Mouse (Mus musculus) embryonic facial prominence, embryonic 10.5 days (tissue): Measurements from ENCODE around the gene Grem1. TPM values are rescaled to one million over a fixed set of nuclear protein-coding genes. Genes with fewer than 3 reads are reported as not detected.

ENCODE experiments used
- DNase-seq: peaks from one replicate; pipeline ENCODE4 v3.0.0-alpha.2; 2017; ENCODE audit warnings: low spot score
- H3K27ac ChIP-seq: fragments of 300-500 bp; sonication (generic); replicated peaks from 2 replicates; pipeline ENCODE4 v1.5.1; 2016; ENCODE audit warnings: mild to moderate bottlenecking
- H3K27me3 ChIP-seq: fragments of 300-500 bp; sonication (generic); replicated peaks from 2 replicates; pipeline ENCODE4 v1.6.1; 2016; ENCODE audit warnings: low read depth, mild to moderate bottlenecking; ENCODE audit not compliant: poor library complexity, severe bottlenecking
- H3K36me3 ChIP-seq: fragments of 300-500 bp; sonication (generic); replicated peaks from 2 replicates; pipeline ENCODE4 v1.6.1; 2016; ENCODE audit warnings: mild to moderate bottlenecking, moderate library complexity
- H3K4me1 ChIP-seq: fragments of 300-500 bp; sonication (generic); 2 replicates; pipeline ENCODE4 v1.6.1; 2016
- H3K4me3 ChIP-seq: fragments of 300-500 bp; sonication (generic); 2 replicates; pipeline ENCODE4 v1.5.1; 2016; ENCODE audit warnings: mild to moderate bottlenecking, moderate library complexity
- H3K9me3 ChIP-seq: fragments of 300-500 bp; sonication (generic); 2 replicates; pipeline ENCODE4 v1.6.1; 2016; ENCODE audit warnings: mild to moderate bottlenecking
- WGBS: fragments of 180-500 bp; shearing (Covaris S2); methylation state at CpG from one replicate; pipeline ENCODE4 v1.1.7; 2016; 5-methylcytosine and 5-hydroxymethylcytosine counted together
- polyA plus RNA-seq: library from polyadenylated mRNA; unstranded; fragments of >200 nt; fragmentation: Nextera tagmentation; extraction: Ambion mirVana; gene quantifications from 2 replicates; pipeline ENCODE4 v1.2.1, GENCODE M21; 2016

Gene Grem1
- polyA plus RNA-seq, 1 experiment from 2014 or later = 0.75 TPM

DNA sequence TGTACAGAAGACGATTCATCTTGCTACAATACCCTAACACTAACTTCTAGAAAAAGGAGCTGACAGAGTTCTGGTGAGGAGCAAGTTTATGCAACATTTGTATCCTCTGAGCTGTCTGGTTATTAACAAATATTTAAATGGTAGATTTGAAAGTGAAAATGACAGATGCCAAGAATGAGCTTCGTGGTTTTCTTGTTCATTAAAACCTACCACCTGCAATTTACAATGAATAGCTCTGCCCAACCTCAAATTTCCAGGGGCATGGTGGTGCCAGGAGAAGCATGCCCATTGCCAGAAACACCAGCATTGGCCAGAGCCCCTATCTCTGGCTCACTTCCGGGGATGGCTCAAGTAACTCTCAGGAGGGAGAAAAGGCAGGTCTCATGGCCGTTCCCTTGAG lies 23.1 kb upstream of the Grem1 start:
- no peaks in the 10 kb centered on the region for H3K27me3 ChIP-seq
- H3K4me3 ChIP-seq = no peak overlapping the region
- no peak overlapping the region for H3K27ac ChIP-seq
- H3K4me1 ChIP-seq = no peaks in the 10 kb centered on the region
- no peak for DNase-seq
- no peaks in the 10 kb centered on the region for H3K9me3 ChIP-seq
- H3K36me3 ChIP-seq = no peaks in the 10 kb centered on the region
- WGBS = 84% methylated on average over 4 of the region's 4 CpGs

DNA sequence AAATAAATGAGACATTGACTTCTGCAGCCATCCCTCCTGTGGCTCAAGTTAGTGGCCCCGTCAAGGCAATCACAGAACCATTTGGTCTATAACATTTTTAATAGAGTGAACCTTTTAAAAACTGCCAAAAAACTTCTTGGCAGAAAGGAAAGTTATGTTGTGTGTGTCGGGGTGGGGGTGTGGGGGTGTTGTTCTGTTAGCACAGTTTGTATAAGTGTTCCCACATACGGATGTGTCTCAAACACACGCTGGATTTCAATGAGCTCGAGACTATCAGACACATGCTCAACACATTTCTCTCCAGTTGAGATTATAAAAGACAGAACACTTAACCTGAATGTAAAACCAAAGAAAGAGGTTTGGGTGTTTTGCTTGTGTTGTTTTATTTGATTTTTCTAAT lies 22.7 kb upstream of the Grem1 start:
- no peak overlapping the region for H3K4me3 ChIP-seq
- no peak overlapping the region for H3K27ac ChIP-seq
- WGBS = 89% methylated on average over 5 of the region's 5 CpGs
- H3K9me3 ChIP-seq = no peaks in the 10 kb centered on the region
- no peaks in the 10 kb centered on the region for H3K36me3 ChIP-seq
- no peak for DNase-seq
- no peaks in the 10 kb centered on the region for H3K4me1 ChIP-seq
- H3K27me3 ChIP-seq = no peaks in the 10 kb centered on the region

DNA sequence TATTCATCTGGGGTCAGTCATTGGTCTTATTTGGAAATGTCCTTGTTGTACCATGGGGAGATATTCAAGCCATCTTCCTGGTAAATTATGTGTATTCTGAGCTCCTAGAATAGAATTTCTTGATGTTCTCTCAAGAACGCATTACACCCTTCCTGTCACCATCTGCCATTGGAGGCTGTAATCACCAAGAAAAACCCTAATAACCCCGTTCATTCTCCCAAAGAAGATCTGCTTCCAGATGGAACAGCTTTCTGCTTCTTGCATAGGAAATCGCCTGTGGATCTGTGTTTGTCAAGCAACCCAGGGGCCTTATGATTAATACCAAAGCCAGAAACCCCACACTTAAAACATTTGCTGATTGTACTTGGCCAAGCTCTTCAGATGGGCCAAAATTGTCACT lies 20.9 kb upstream of the Grem1 start:
- Histone ChIP-seq H3K9me3 (no peaks in the 10 kb centered on the region), H3K4me3 (no peak overlapping the region), H3K4me1 (no peaks in the 10 kb centered on the region), H3K27me3 (no peaks in the 10 kb centered on the region), H3K36me3 (no peaks in the 10 kb centered on the region), H3K27ac (no peak overlapping the region)
- 87% methylated on average over 3 of the region's 3 CpGs for WGBS
- no peak for DNase-seq

DNA sequence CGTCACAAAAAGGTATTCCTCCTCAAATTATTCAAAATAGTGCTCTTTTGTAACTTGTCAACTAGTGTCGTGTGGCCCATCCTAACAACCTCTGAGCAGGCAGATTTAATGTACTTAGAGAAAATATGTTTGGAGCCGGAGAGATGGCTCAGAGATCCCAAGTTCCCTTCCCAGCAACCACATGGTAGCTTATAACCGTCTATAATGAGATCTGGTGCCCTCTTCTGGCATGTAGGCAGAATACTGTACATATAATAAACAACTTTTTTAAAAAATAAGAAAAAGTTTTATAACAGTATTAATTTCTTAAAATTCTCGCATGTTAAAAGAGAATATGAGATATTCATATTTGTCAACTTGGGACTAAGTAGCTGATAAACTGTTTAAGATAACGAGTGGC lies 19.6 kb upstream of the Grem1 start:
- no peak overlapping the region for H3K4me3 ChIP-seq
- WGBS = 73% methylated on average over 6 of the region's 6 CpGs
- H3K4me1 ChIP-seq = no peaks in the 10 kb centered on the region
- no peak overlapping the region for H3K27ac ChIP-seq
- no peak for DNase-seq
- no peaks in the 10 kb centered on the region for H3K27me3 ChIP-seq
- no peaks in the 10 kb centered on the region for H3K36me3 ChIP-seq
- H3K9me3 ChIP-seq = no peaks in the 10 kb centered on the region

DNA sequence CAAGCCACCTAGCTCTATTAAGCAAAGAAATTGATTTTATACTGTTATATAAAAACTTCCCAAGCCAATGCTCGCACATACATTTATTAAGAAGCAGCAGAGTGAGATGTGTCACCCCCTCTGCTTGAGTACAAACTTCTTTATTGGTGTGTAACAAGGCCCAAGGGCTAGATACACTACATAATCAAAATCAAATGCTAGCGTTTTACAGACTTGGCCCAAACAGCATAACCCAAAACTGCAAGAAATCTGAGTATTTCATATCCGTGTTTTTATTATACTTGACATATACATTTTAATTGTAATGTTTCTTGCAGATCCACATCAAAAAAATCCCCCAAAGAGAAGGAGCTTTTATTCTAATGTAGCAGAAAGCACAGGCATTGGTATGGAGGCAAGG lies 17.9 kb upstream of the Grem1 start:
- Histone ChIP-seq H3K27ac (no peak overlapping the region), H3K36me3 (no peaks in the 10 kb centered on the region), H3K27me3 (no peaks in the 10 kb centered on the region), H3K4me3 (no peak overlapping the region), H3K4me1 (no peaks in the 10 kb centered on the region), H3K9me3 (no peaks in the 10 kb centered on the region)
- WGBS = 81% methylated on average over 3 of the region's 3 CpGs
- DNase-seq = no peak

DNA sequence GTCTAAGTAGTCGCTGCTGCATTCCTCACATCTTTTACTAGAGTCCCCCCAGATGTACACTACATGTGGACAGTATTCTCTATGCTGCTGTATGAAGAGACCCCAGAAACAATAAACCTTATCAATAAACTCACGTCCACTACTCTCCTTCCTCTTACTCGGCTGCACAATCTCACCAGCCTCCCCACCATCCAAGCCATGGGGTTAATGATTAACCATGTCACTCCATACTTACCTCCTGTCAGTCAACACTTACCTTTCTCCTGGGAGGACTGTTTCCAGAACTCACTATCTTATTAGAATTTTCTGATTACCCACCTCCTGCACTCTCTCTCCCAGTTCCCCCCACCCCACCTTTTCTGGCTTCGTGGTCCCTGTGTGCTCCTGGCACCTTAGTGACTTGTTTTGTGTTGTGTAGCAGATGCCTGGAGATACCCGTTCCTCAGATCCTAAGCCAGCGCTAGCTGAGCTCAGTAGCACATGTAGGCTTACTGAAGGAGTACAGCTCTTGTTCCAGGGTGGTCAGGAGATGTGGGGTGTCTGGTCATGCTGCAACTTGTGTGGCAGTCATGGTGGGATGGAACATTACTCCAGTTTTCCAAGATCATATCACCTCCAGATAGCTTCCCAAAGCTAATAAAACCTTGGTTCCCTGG lies 15.8 kb upstream of the Grem1 start:
- Histone ChIP-seq H3K36me3 (no peaks in the 10 kb centered on the region), H3K4me1 (no peaks in the 10 kb centered on the region), H3K4me3 (no peak overlapping the region), H3K27ac (no peak overlapping the region), H3K27me3 (no peaks in the 10 kb centered on the region), H3K9me3 (no peaks in the 10 kb centered on the region)
- whole genome bisulfite sequencing = 83% methylated on average over 6 of the region's 6 CpGs
- DNase-seq = no peak

DNA sequence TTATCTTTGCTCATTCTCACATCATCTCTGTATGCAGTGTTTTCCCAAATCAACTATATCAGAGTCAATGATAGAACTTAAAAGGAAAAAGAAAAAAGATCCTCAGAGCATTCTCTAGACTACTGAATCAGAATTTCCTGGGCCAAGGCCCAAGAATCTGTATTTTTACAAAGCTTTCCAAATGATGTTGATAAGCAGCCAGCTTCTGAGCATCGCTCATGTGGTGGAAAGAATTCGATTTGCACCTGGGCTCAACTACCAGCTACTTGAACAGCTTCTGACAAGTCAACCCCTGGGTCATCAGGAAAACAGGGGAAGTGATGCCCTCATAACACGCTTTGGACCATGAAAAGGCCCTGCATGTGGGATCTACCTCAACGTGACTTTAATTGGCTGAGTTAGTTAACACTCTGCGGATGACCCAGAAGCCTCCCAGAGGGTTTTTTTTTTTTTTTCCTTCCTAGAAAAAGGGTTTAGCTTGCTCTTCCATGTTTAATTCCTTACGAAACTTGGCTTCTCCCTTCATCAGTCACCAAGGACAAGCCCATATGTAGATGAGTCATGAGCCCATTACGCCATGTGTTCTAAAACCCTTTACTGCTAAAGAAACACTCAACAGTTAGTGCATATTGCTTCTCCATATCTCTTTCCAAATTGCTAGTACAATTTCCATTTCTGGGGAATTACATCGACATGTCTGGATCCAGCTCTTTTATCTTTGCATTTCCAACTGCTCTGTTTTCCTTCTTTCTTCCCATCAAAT lies 10.3 kb upstream of the Grem1 start:
- no peak for DNase-seq
- Histone ChIP-seq H3K27me3 (no peaks in the 10 kb centered on the region), H3K9me3 (no peaks in the 10 kb centered on the region), H3K27ac (no peak overlapping the region), H3K36me3 (no peaks in the 10 kb centered on the region), H3K4me3 (no peak overlapping the region), H3K4me1 (no peaks in the 10 kb centered on the region)
- WGBS = 90% methylated on average over 8 of the region's 8 CpGs

DNA sequence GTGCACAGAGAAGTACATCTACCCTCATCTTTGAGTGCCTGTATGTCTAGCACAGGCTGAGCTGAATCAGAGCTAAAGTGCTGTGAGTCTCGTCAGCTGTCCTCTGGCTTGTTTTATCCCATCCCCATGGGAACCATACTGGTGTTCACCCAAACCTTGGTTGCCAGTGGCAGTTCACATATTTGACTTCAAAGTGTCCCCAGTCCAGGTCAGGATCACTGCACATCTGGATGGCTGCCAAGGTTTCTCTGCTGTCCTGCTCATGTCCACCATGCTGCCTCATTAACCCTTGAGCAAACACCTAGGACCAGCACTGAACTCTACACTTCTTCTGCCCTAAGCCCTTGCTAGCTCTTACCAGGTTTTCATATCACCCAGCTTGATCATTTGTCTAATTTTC lies 7.4 kb upstream of the Grem1 start:
- Histone ChIP-seq H3K27ac (no peak overlapping the region), H3K9me3 (no peaks in the 10 kb centered on the region), H3K4me3 (no peak overlapping the region), H3K36me3 (no peaks in the 10 kb centered on the region), H3K27me3 (peaks cover 9% of the 10 kb centered on the region), H3K4me1 (no peaks in the 10 kb centered on the region)
- WGBS = 63% methylated on average over 1 of the region's 1 CpGs
- no peak for DNase-seq

DNA sequence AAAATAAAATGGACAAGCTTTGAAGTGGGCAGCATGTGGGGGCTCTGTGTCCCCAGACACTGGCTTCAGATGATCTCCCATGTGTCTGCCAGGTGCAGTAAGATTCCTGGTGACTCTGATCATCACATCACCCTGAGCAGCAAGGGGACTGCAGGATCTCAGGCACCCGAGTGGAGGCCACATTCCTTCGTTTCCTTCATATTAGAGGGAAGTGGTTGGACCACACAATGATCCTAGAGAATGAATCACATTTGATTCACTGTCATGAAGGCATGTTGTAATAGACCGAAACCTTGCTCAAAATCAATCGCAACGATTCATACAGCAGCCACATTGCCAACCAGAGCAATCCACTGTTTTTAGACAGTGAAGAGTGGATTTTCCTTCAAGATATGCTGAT lies 6.5 kb upstream of the Grem1 start:
- Histone ChIP-seq H3K36me3 (no peaks in the 10 kb centered on the region), H3K9me3 (no peaks in the 10 kb centered on the region), H3K27me3 (peaks cover 18% of the 10 kb centered on the region), H3K27ac (no peak overlapping the region), H3K4me1 (no peaks in the 10 kb centered on the region), H3K4me3 (no peak overlapping the region)
- 78% methylated on average over 5 of the region's 5 CpGs for WGBS
- DNase-seq = no peak

DNA sequence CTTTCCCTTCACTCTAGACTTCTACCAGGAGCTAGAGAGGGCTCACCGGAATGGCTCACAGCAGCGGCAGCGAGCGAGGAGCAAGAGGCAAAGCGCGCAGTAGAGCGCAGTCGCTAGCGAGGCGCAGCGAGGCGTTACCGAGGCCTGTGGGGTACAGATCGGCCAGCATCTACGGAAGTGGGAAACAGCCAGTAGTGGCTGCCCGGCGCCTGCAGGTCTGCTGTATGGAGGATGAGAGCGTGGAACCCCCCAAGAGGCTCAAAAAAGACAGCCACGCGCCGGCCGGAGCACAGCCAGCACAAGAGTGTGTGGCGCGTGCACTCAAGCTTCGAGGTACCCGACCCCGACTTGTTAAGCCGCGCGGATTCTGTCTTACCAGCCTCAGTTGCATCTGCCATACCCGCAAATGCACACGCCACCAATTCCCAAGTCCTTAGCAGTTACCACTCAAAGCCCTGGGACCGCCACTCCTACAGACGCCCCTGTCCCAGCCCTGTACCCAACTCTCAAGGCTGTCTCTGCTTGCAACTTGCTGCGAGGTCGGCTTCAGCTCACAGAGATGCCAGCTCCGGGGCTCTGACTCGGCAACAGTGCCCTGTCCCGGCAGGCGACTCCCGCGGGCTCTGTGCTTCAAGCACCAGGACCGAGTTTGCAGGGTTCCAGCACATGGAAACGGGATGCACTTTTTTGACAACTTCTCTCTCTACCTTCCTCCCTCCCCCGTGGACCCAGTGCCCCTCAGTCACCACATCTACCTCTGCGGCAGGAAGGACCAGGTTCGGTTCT lies 728 bp downstream of the Grem1 start:
- H3K36me3 ChIP-seq = no peaks in the 10 kb centered on the region
- peak overlapping the region; percentile 68 for H3K4me3 ChIP-seq
- H3K9me3 ChIP-seq = no peaks in the 10 kb centered on the region
- H3K27ac ChIP-seq = peak overlapping the region; percentile 72
- DNase-seq = peak; percentile 68
- H3K27me3 ChIP-seq = peaks cover 83% of the 10 kb centered on the region
- WGBS = under 1% methylated on average over 47 of the region's 47 CpGs
- H3K4me1 ChIP-seq = peaks cover 32% of the 10 kb centered on the region

DNA sequence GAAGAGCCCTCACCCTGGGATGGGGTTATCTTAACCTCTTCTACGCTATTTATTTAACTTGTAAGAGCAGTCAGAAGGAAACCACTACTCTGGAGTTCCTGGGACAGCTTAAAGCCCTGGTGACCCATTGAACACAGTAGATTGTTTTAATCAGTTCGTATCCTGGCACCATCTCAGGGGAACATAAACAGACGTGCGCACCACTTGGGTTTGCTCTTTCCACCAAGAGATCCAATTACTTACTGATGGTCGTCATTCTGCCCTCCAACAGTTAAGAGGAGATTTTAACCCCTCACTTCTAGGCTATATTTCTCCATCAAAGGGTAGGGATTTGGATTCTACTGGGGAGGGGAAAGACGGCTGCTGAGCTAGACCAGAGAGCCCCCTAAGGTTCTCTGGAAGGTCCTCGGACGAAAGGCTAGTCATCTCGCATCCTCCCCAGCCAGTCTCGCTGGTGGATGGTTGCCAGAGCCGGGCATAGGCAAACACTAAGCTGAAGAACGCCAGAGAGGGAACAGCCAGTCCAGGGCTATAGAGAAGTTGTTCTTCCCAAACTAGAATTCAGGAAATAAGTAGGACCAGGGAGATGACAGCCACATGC lies 1.4 kb downstream of the Grem1 start:
- Histone ChIP-seq H3K27ac (peak overlapping the region; percentile 72; the same call in 1 of the 2 replicates), H3K4me1 (peaks cover 32% of the 10 kb centered on the region), H3K4me3 (peak overlapping the region; percentile 68), H3K27me3 (peaks cover 83% of the 10 kb centered on the region), H3K9me3 (no peaks in the 10 kb centered on the region), H3K36me3 (no peaks in the 10 kb centered on the region)
- peak; percentile 31 for DNase-seq
- WGBS = 1% methylated on average over 12 of the region's 12 CpGs

DNA sequence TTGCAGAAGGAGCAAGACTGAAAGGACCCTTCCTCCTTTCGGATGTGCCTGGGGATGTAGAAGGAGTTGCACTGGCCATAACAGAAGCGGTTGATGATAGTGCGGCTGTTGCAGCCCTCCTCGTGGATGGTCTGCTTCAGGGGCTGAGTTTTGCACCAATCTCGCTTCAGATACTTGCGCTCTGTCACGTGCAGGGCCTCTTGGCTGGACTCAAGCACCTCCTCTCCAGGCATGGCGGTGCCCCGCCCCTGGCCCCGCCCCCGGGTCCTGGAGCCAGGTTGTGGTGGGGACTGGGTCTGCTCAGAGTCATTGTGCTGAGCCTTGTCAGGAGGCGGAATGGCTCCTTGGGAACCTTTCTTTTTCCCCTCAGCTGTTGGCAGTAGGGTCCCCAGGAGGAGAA lies 8.7 kb downstream of the Grem1 start:
- 81% methylated on average over 12 of the region's 12 CpGs for WGBS
- Histone ChIP-seq H3K36me3 (no peaks in the 10 kb centered on the region; the same call in 1 of the 2 replicates), H3K4me1 (no peaks in the 10 kb centered on the region), H3K27me3 (peaks cover 12% of the 10 kb centered on the region), H3K4me3 (no peak overlapping the region), H3K9me3 (no peaks in the 10 kb centered on the region), H3K27ac (no peak overlapping the region)
- DNase-seq = no peak
